8 mouse cellular contexts compared by ENCODE assay signal in genomic region chr7:98692761-98693546, GRCm38 (mm10). TPM values are rescaled to one million over a fixed set of nuclear protein-coding genes. Genes with fewer than 3 reads are reported as not detected.
DNase-seq lines count a peak whose midpoint lies in the region; ATAC-seq and TF ChIP-seq lines count a peak whose summit lies in the region.

No protein-coding gene starts in this region.

- H3K4me3 ChIP-seq in liver, postnatal 0 days (ENCODE audit: low read depth, low read length) = no peak overlapping the region
- no peak overlapping the region for H3K4me3 ChIP-seq in brown adipose tissue, adult 24 weeks (ENCODE audit: insufficient read depth, low read depth, low read length)
- H3K4me3 ChIP-seq in intestine, embryonic 16.5 days (ENCODE audit: low read length) = peak overlapping the region; percentile 21
- no peak overlapping the region for H3K4me3 ChIP-seq in midbrain, embryonic 16.5 days (ENCODE audit: low read depth, low read length)
- H3K4me3 ChIP-seq in forebrain, embryonic 15.5 days = no peak overlapping the region

- no peaks in the 10 kb centered on the region for H3K9me3 ChIP-seq in liver, postnatal 0 days (ENCODE audit: low read length)
- H3K9me3 ChIP-seq in intestine, embryonic 16.5 days (ENCODE audit: control insufficient read depth, low read length) = no peaks in the 10 kb centered on the region
- H3K9me3 ChIP-seq in midbrain, embryonic 16.5 days (replicated peaks; ENCODE audit: control insufficient read depth, low read length, poor library complexity, severe bottlenecking) = no peaks in the 10 kb centered on the region
- H3K9me3 ChIP-seq in forebrain, embryonic 15.5 days = no peaks in the 10 kb centered on the region

- H3K36me3 ChIP-seq in liver, postnatal 0 days (replicated peaks; ENCODE audit: insufficient read depth, low read length) = no peaks in the 10 kb centered on the region
- H3K36me3 ChIP-seq in intestine, embryonic 16.5 days (ENCODE audit: control insufficient read depth, insufficient read depth, low read length) = no peaks in the 10 kb centered on the region
- H3K36me3 ChIP-seq in midbrain, embryonic 16.5 days (ENCODE audit: control insufficient read depth, insufficient read depth, low read length) = no peaks in the 10 kb centered on the region
- no peaks in the 10 kb centered on the region for H3K36me3 ChIP-seq in forebrain, embryonic 15.5 days

- TF ChIP-seq CTCF in liver, postnatal 0 days (IDR thresholded peaks at IDR 0.05; ENCODE audit: low read depth) = no peak

- TF ChIP-seq EP300 in liver, postnatal 0 days (IDR thresholded peaks at IDR 0.05; ENCODE audit: low read depth) = no peak

- WGBS in liver, postnatal 0 days (ENCODE audit: insufficient replicate concordance) = 53% methylated on average over 24 of the region's 24 CpGs
- WGBS in intestine, embryonic 16.5 days = 29% methylated on average over 24 of the region's 24 CpGs
- 49% methylated on average over 24 of the region's 24 CpGs for WGBS in midbrain, embryonic 16.5 days
- 45% methylated on average over 24 of the region's 24 CpGs for WGBS in forebrain, embryonic 15.5 days

- ATAC-seq in liver, postnatal 0 days = peak; percentile 33; the same call in 1 of the 2 replicates
- peak; percentile 76 for ATAC-seq in intestine, embryonic 16.5 days
- ATAC-seq in midbrain, embryonic 16.5 days = no peak
- ATAC-seq in forebrain, embryonic 15.5 days (replicated peaks) = no peak

- no peak overlapping the region for H3K4me2 ChIP-seq in liver, postnatal 0 days (ENCODE audit: low read depth, low read length)
- H3K4me2 ChIP-seq in intestine, embryonic 16.5 days (ENCODE audit: low read depth, low read length) = peak overlapping the region; percentile 49
- no peak overlapping the region for H3K4me2 ChIP-seq in midbrain, embryonic 16.5 days (ENCODE audit: low read length)
- H3K4me2 ChIP-seq in forebrain, embryonic 15.5 days (replicated peaks) = no peak overlapping the region

- H3K9ac ChIP-seq in liver, postnatal 0 days (replicated peaks) = no peak overlapping the region
- H3K9ac ChIP-seq in intestine, embryonic 16.5 days (ENCODE audit: low read depth, low read length) = peak overlapping the region; percentile 55
- H3K9ac ChIP-seq in midbrain, embryonic 16.5 days (ENCODE audit: low read depth, low read length) = no peak overlapping the region
- H3K9ac ChIP-seq in forebrain, embryonic 15.5 days (replicated peaks) = no peak overlapping the region

- no peak for DNase-seq in liver, postnatal 0 days
- DNase-seq in liver = no peak
- DNase-seq in natural killer cell, adult 2 months (ENCODE audit: low spot score in 2 of 2) = peak; percentile 63 to 71
- no peak for DNase-seq in left cerebral cortex, adult 11 months (ENCODE audit: low spot score)

- 0 out of 2 replicates have a peak, but pooled peaks cover 4% of the 10 kb centered on the region for H3K4me1 ChIP-seq in liver, postnatal 0 days (ENCODE audit: insufficient read depth)
- H3K4me1 ChIP-seq in brown adipose tissue, adult 24 weeks (ENCODE audit: control insufficient read depth, insufficient read depth, insufficient read length, low read length) = peaks cover 2% of the 10 kb centered on the region; the same call in 1 of the 2 replicates
- peaks cover 11% of the 10 kb centered on the region; the same call in 1 of the 2 replicates for H3K4me1 ChIP-seq in intestine, embryonic 16.5 days (ENCODE audit: control insufficient read depth, insufficient read depth, low read length)
- no peaks in the 10 kb centered on the region for H3K4me1 ChIP-seq in midbrain, embryonic 16.5 days (ENCODE audit: control insufficient read depth, insufficient read depth, low read length)
- peaks cover 5% of the 10 kb centered on the region for H3K4me1 ChIP-seq in forebrain, embryonic 15.5 days

- no peaks in the 10 kb centered on the region for H3K27me3 ChIP-seq in liver, postnatal 0 days (ENCODE audit: insufficient read depth, low read length)
- H3K27me3 ChIP-seq in intestine, embryonic 16.5 days (replicated peaks; ENCODE audit: control insufficient read depth, insufficient read depth, low read length) = no peaks in the 10 kb centered on the region
- no peaks in the 10 kb centered on the region for H3K27me3 ChIP-seq in midbrain, embryonic 16.5 days (ENCODE audit: control insufficient read depth, insufficient read depth, low read depth, low read length)
- H3K27me3 ChIP-seq in forebrain, embryonic 15.5 days = no peaks in the 10 kb centered on the region

- H3K27ac ChIP-seq in liver, postnatal 0 days (ENCODE audit: low read depth) = no peak overlapping the region; the same call in 1 of the 2 replicates
- H3K27ac ChIP-seq in brown adipose tissue, adult 24 weeks (replicated peaks; ENCODE audit: low read depth, low read length) = 0 out of 2 replicates have a peak overlapping the region, but pooled peaks have one; percentile 20
- peak overlapping the region; percentile 71 for H3K27ac ChIP-seq in intestine, embryonic 16.5 days (ENCODE audit: low read length)
- no peak overlapping the region for H3K27ac ChIP-seq in midbrain, embryonic 16.5 days (ENCODE audit: low read length)
- H3K27ac ChIP-seq in forebrain, embryonic 15.5 days (replicated peaks) = no peak overlapping the region

RNA-seq across cellular contexts. Expression of gene Thap12, which starts 9.9 kb away (rescaled TPM):
- 14.0 and 15.7 TPM in 2 replicates for polyA plus RNA-seq in liver, postnatal 0 days (2015; fragmentation: Nextera tagmentation; extraction: Ambion mirVana)
- 27.0 and 35.8 TPM in 2 replicates for polyA plus RNA-seq in brown adipose tissue, adult 24 weeks (2012; ENCODE audit: insufficient read depth, insufficient read length, missing spikeins)
- polyA plus RNA-seq in intestine, embryonic 16.5 days (2015; fragmentation: Nextera tagmentation; extraction: Ambion mirVana) = 28.6 and 28.8 TPM in 2 replicates
- 43.5 and 47.5 TPM in 2 replicates for polyA plus RNA-seq in midbrain, embryonic 16.5 days (2015; fragmentation: Nextera tagmentation; extraction: Ambion mirVana)
- 49.0 and 54.9 TPM in 2 replicates for polyA plus RNA-seq in forebrain, embryonic 15.5 days (2015; fragmentation: Nextera tagmentation; extraction: Ambion mirVana)

RNA-seq across cellular contexts. Expression of gene Emsy, which starts 36.4 kb away (rescaled TPM):
- polyA plus RNA-seq in liver, postnatal 0 days (2015; fragmentation: Nextera tagmentation; extraction: Ambion mirVana) = 3.4 and 3.7 TPM in 2 replicates
- 9.5 and 22.8 TPM in 2 replicates for polyA plus RNA-seq in brown adipose tissue, adult 24 weeks (2012; ENCODE audit: insufficient read depth, insufficient read length, missing spikeins)
- 14.6 and 16.3 TPM in 2 replicates for polyA plus RNA-seq in intestine, embryonic 16.5 days (2015; fragmentation: Nextera tagmentation; extraction: Ambion mirVana)
- 38.8 and 40.0 TPM in 2 replicates for polyA plus RNA-seq in midbrain, embryonic 16.5 days (2015; fragmentation: Nextera tagmentation; extraction: Ambion mirVana)
- polyA plus RNA-seq in forebrain, embryonic 15.5 days (2015; fragmentation: Nextera tagmentation; extraction: Ambion mirVana) = 35.3 and 40.2 TPM in 2 replicates

Comparison
In these comparisons a context has a peak if more than half of its experiments do, and no peak if none do; other contexts are left out.
1. ATAC-seq: peak in liver, postnatal 0 days (single experiment) and intestine, embryonic 16.5 days (single experiment); none in midbrain, embryonic 16.5 days (single experiment) and forebrain, embryonic 15.5 days (single experiment).
2. DNase-seq: peak in natural killer cell, adult 2 months (2 of 2); none in liver, postnatal 0 days (single experiment), liver (single experiment) and left cerebral cortex, adult 11 months (single experiment).
3. H3K27ac ChIP-seq: peak in brown adipose tissue, adult 24 weeks (single experiment) and intestine, embryonic 16.5 days (single experiment); none in liver, postnatal 0 days (single experiment), midbrain, embryonic 16.5 days (single experiment) and forebrain, embryonic 15.5 days (single experiment).